Mouse (Mus musculus) heart, embryonic 15.5 days (tissue): Measurements from ENCODE around the gene Olfr213. TPM values are rescaled to one million over a fixed set of nuclear protein-coding genes. Genes with fewer than 3 reads are reported as not detected.
"Not testable (repeated sequence)": the region's sequence is repeated elsewhere in the genome, so short reads cannot be mapped to it uniquely, and the experiment has no call there.

Experiments
- ATAC-seq: fragments of 200-750 bp; cut with Nextera tagmentation; replicated peaks from 2 replicates; pipeline ENCODE4 v1.8.0; 2017; ENCODE audit warnings: low read depth, moderate TSS enrichment; ENCODE audit not compliant: insufficient number of reproducible peaks, insufficient read depth, low FRiP score
- H3K27ac ChIP-seq: fragments of 300-500 bp; sonication (generic); 2 replicates; pipeline ENCODE4 v1.5.1; 2015; ENCODE audit warnings: mild to moderate bottlenecking, inconsistent platforms
- H3K27me3 ChIP-seq: fragments of 300-500 bp; sonication (generic); 2 replicates; pipeline ENCODE4 v1.6.1; 2015; ENCODE audit warnings: inconsistent platforms
- H3K36me3 ChIP-seq: fragments of 300-500 bp; sonication (generic); 2 replicates; pipeline ENCODE4 v1.6.1; 2015; ENCODE audit warnings: mild to moderate bottlenecking, inconsistent platforms
- H3K4me1 ChIP-seq: fragments of 300-500 bp; sonication (generic); replicated peaks from 2 replicates; pipeline ENCODE4 v1.6.1; 2015; ENCODE audit warnings: inconsistent platforms
- H3K4me2 ChIP-seq: fragments of 300-500 bp; sonication (generic); 2 replicates; pipeline ENCODE4 v1.6.1; 2015; ENCODE audit warnings: inconsistent platforms, mild to moderate bottlenecking, moderate library complexity
- H3K4me3 ChIP-seq: fragments of 300-500 bp; sonication (generic); 2 replicates; pipeline ENCODE4 v1.5.1; 2015; ENCODE audit warnings: mild to moderate bottlenecking, inconsistent platforms
- H3K9ac ChIP-seq: fragments of 300-500 bp; sonication (generic); 2 replicates; pipeline ENCODE4 v1.6.1; 2015; ENCODE audit warnings: mild to moderate bottlenecking, inconsistent platforms
- H3K9me3 ChIP-seq: fragments of 300-500 bp; sonication (generic); replicated peaks from 2 replicates; pipeline ENCODE4 v1.6.1; 2016; ENCODE audit warnings: inconsistent platforms
- WGBS: fragments of 180-500 bp; shearing (Covaris S2); methylation state at CpG from one replicate; pipeline ENCODE4 v1.1.7; 2015; ENCODE audit warnings: mixed read lengths; 5-methylcytosine and 5-hydroxymethylcytosine counted together
- polyA plus RNA-seq: library from polyadenylated mRNA; unstranded; fragments of >200 nt; fragmentation: Nextera tagmentation; extraction: Ambion mirVana; gene quantifications from 2 replicates; pipeline ENCODE4 v1.2.1, GENCODE M21; 2015

Olfr213 gene
- polyA plus RNA-seq: not detected in 2 replicates

DNA sequence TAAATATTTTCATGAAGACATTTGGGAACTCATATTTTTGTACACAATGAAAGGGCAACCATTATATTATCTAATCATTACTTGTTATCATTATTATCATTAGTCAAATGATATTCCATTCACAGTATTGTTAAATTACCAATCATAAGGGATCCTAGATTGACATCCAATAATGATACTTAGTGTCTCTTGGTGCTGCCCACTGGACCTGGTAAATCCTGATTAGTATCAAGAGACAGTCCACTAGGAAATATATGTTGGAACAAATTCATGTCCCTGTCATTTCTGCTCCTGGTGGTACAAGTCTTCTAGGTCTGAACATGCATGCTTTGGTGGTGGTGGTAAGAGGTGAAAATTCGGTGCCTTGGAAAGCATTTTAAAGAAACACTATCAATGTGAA, at the start of gene Olfr213:
Gene Olfr213, plus strand, starts transcription at position 301 of the 400 bp plus-strand sequence.
- H3K4me3 ChIP-seq: no peak within 1 kb of the TSS

DNA sequence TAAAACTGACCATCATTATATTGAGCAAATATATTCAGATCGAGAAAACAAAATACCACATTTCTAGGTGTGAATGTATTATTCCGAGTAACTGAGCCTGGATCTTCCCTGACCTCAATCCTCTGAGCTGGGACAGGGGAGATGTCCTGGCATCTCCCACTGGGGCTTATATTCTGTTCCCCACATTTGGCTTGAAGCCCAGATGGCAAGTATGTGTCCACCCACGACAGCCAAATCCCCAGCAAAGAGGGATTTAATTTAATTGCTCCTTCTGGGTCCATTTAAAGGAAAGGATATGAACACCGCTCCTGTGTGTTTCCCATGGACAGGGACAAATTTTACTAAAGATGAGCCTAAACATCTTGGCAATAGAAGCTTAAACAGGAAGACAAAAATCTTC, 49.5 kb upstream of the Olfr213 start, which contains the start of gene Olfr211:
Gene Olfr211, plus strand, starts transcription at position 301 of the 400 bp plus-strand sequence.
- WGBS: 70% methylated on average over 4 of the region's 4 CpGs
- Histone ChIP-seq H3K36me3 (no peaks in the 10 kb centered on the region), H3K9me3 (no peaks in the 10 kb centered on the region), H3K9ac (no peak within 1 kb of the TSS), H3K4me3 (no peak within 1 kb of the TSS), H3K27ac (no peak within 1 kb of the TSS), H3K4me1 (no peaks in the 10 kb centered on the region), H3K4me2 (no peak within 1 kb of the TSS), H3K27me3 (no peaks in the 10 kb centered on the region)
- ATAC-seq: no peak

More for the DNA sequence above, at the start of gene Olfr213:
- H3K9ac ChIP-seq: no peak within 1 kb of the TSS
- ATAC-seq: no peak
- no peaks in the 10 kb centered on the region for H3K9me3 ChIP-seq
- no peaks in the 10 kb centered on the region for H3K36me3 ChIP-seq
- H3K4me2 ChIP-seq: no peak within 1 kb of the TSS
- WGBS: 97% methylated on average over 1 of the region's 1 CpGs
- H3K27me3 ChIP-seq: no peaks in the 10 kb centered on the region
- no peak within 1 kb of the TSS for H3K27ac ChIP-seq
- H3K4me1 ChIP-seq: no peaks in the 10 kb centered on the region

DNA sequence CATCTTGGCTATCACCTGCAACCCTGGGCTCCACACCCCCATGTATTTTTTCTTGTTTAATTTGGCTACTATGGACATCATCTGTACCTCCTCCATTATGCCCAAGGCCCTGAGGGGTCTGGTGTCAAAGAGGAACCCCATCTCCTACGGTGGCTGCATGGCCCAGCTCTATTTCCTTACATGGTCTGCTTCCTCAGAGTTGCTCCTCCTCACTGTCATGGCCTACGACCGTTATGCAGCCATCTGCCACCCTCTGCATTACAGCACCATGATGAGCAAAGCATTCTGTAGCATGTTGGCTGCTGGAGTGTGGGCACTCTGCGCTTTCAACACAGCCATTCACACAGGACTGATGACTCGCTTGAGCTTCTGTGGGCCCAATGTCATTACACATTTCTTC, 44.5 kb upstream of the Olfr213 start:
- no peak for ATAC-seq
- H3K4me2 ChIP-seq: no peak overlapping the region
- H3K27me3 ChIP-seq: no peaks in the 10 kb centered on the region
- H3K9ac ChIP-seq: no peak overlapping the region
- no peaks in the 10 kb centered on the region for H3K36me3 ChIP-seq
- H3K4me1 ChIP-seq: no peaks in the 10 kb centered on the region
- no peaks in the 10 kb centered on the region for H3K9me3 ChIP-seq
- H3K4me3 ChIP-seq: no peak overlapping the region
- no peak overlapping the region for H3K27ac ChIP-seq
- 73% methylated on average over 5 of the region's 5 CpGs for WGBS

DNA sequence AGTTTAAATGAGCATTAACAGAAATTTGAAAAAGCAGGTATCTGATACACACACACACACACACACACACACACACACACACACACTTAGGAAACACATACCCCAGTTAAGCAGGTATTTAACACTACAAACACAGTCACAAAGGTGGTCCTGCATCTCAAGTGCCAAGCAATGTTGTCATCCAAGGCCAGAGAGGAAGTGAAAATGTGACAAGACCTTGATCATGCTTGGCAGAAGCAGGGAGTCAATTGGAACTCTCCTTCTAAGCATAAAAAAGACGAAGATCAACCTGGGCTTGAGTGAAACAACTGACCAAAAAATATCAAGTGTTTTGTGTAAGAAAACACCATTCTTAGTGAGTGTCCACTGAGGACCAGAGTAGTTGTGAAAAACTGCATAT, 42.3 kb upstream of the Olfr213 start:
- no peaks in the 10 kb centered on the region for H3K9me3 ChIP-seq
- ATAC-seq: no peak
- 72% methylated on average over 1 of the region's 1 CpGs for WGBS

DNA sequence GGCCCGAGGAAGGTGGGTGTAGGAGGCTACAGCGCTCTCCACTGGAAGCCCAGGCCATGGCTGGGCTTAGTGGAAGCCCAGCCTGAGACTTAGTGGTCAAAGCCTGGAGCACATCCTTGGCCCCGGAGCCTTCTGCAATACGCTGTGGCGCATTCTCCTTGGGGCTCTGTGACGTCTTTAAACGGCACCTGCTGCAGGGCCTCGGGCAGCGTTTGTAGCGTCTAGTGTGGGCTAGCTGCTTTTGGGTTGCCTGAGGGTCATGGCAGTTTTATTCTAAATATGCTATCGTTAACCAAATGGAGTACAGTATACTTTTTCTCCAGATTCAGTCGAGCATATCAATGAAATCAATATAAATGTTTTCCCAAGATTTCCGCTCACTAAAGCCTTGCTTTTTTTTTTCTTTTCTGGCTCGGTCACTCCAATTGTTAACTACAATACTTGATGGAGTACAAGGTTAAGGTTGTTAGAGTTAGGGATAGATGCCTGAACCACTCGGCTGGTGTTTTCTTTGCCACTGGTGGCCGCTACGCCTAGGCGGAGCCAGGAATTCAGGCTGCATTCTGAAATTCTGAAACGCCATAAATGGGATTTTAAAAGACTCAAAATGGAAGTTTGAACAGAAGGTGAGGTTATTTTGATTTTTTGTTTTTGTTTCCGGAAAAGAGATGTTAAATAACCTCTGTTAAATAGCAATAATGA, 31.8 kb upstream of the Olfr213 start, which contains the start of gene Olfr212:
Gene Olfr212, plus strand, starts transcription at position 215 of the 702 bp plus-strand sequence.
- ATAC-seq, H3K4me1 ChIP-seq, H3K4me3 ChIP-seq, H3K4me2 ChIP-seq, H3K36me3 ChIP-seq, H3K9ac ChIP-seq, H3K27me3 ChIP-seq, H3K9me3 ChIP-seq, H3K27ac ChIP-seq: not testable (repeated sequence)
- WGBS: 90% methylated on average over 20 of the region's 20 CpGs

More for the DNA sequence above, 42.3 kb upstream of the Olfr213 start:
- Histone ChIP-seq H3K4me2 (no peak overlapping the region), H3K4me1 (no peaks in the 10 kb centered on the region), H3K4me3 (no peak overlapping the region), H3K36me3 (no peaks in the 10 kb centered on the region), H3K27ac (no peak overlapping the region), H3K27me3 (no peaks in the 10 kb centered on the region), H3K9ac (no peak overlapping the region)

DNA sequence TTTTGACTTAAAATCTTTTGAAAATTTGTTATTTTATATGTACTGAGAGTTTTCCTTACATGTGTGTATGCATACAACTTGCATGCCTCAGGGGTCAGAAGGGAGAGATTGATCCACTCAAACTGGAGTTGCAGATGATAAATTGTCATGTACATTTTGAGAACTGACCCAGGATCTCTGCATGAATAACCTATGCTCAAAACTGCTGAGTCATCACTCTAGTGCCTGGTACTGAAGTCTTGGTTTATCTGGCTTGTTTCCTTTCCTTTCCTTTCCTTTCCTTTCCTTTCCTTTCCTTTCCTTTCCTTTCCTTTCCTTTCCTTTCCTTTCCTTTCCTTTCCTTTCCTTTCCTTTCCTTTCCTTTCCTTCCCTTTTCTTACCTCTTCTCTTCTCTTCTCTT, 23.4 kb upstream of the Olfr213 start:
- H3K36me3 ChIP-seq: no peaks in the 10 kb centered on the region
- H3K27ac ChIP-seq: no peak overlapping the region

DNA sequence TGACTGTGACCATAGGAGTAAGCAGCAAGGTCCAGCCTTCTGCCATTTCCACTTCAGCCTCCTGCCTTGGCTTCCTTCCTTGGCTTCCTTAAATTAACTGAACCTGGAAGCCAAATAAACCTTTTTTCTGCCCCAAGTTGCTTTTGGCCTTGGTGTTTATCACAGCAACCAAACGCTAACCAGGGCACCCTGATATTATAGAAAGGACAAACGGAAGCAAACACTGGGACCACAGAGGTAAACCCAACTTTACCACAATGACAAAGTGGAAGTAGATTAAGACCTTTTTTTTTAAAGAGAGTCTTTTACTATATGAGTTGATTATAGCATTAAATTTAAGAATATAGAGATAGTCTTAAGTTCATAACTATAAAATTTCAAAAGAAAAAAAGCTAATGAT, 4.2 kb downstream of the Olfr213 start:
- 79% methylated on average over 2 of the region's 2 CpGs for WGBS
- no peak overlapping the region for H3K9ac ChIP-seq
- no peaks in the 10 kb centered on the region for H3K36me3 ChIP-seq
- H3K4me1 ChIP-seq: no peaks in the 10 kb centered on the region
- H3K4me2 ChIP-seq: no peak overlapping the region
- H3K27me3 ChIP-seq: no peaks in the 10 kb centered on the region
- ATAC-seq: no peak
- no peak overlapping the region for H3K27ac ChIP-seq
- no peak overlapping the region for H3K4me3 ChIP-seq
- H3K9me3 ChIP-seq: no peaks in the 10 kb centered on the region

More for the DNA sequence above, 23.4 kb upstream of the Olfr213 start:
- Histone ChIP-seq H3K9ac (no peak overlapping the region), H3K4me3 (no peak overlapping the region), H3K27me3 (no peaks in the 10 kb centered on the region), H3K4me1 (no peaks in the 10 kb centered on the region), H3K9me3 (no peaks in the 10 kb centered on the region), H3K4me2 (no peak overlapping the region)
- no peak for ATAC-seq

DNA sequence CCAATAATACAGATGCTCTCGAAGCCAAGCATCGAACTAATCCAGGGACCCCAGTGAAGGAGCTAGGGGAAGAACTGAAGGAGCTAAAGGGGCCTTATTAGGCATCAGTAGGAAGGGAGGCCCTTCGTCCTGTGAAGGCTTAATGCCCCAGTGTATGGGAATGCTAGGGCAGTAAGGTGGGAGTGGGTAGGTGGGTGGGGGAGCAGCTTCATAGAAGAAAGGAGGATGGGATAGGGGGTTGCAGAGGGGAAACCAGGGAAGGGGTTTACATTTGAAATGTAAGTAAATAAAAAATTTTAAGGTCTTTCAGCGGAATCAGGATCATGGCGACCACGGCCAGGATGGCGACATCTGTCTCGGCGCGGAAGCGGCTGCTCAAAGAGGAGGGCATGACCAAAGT, 12.6 kb downstream of the Olfr213 start, which contains the start of gene Gm5580:
Gene Gm5580, plus strand, starts transcription at position 301 of the 400 bp plus-strand sequence.
- ATAC-seq, H3K36me3 ChIP-seq, H3K4me1 ChIP-seq, H3K4me3 ChIP-seq, H3K27me3 ChIP-seq, H3K27ac ChIP-seq, H3K9ac ChIP-seq, H3K4me2 ChIP-seq, H3K9me3 ChIP-seq: not testable (repeated sequence)
- WGBS: 92% methylated on average over 11 of the region's 11 CpGs

DNA sequence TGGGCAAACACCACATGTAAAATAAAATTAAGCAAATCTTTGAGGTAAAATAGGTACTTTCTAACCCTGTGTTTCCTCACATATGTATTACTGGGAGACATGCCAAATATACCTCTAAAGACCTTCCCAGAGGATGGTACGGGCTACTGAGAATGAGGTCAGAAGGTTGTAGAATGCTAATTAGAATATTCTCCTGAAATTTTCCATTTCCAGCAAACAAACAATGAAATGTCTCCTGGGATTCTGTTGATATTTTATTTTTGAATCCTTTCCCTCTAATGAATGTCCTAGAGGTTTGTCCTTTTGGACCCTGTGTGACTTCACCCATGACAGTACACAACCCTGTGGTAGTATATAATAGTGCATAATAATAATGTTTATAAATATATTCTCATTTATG, 15.7 kb downstream of the Olfr213 start, which contains the start of gene Olfr214:
Gene Olfr214, plus strand, starts transcription at position 301 of the 400 bp plus-strand sequence.
- H3K4me3 ChIP-seq: no peak within 1 kb of the TSS
- H3K4me1 ChIP-seq: no peaks in the 10 kb centered on the region
- H3K36me3 ChIP-seq: no peaks in the 10 kb centered on the region
- no peaks in the 10 kb centered on the region for H3K27me3 ChIP-seq
- no peak for ATAC-seq
- no peak within 1 kb of the TSS for H3K27ac ChIP-seq
- whole genome bisulfite sequencing: 77% methylated on average over 1 of the region's 1 CpGs
- no peaks in the 10 kb centered on the region for H3K9me3 ChIP-seq
- no peak within 1 kb of the TSS for H3K9ac ChIP-seq
- H3K4me2 ChIP-seq: no peak within 1 kb of the TSS

DNA sequence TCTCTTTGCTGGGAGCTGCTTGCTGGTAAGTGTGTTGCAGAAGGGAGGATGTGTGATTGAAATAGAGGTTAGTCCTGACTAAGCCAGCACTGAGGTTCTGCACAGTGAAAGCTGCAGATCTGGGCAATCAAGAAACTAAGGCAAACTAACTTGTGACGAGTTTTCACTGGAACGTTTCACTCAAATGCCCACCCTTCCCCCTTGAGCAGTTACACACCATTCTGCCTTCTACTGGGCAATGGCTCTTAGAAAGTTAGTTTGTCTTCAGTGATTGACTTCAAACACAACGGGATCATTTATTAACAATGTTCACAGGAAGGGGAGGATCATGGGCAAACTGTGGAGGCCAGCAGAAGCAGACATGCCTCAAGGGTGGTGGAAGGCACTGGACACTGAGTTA, 16.7 kb downstream of the Olfr213 start:
- ATAC-seq: no peak
- Histone ChIP-seq H3K27ac (no peak overlapping the region), H3K4me3 (no peak overlapping the region), H3K9ac (no peak overlapping the region), H3K36me3 (no peaks in the 10 kb centered on the region), H3K27me3 (no peaks in the 10 kb centered on the region), H3K4me2 (no peak overlapping the region), H3K4me1 (no peaks in the 10 kb centered on the region), H3K9me3 (no peaks in the 10 kb centered on the region)
- 61% methylated on average over 3 of the region's 3 CpGs for WGBS

DNA sequence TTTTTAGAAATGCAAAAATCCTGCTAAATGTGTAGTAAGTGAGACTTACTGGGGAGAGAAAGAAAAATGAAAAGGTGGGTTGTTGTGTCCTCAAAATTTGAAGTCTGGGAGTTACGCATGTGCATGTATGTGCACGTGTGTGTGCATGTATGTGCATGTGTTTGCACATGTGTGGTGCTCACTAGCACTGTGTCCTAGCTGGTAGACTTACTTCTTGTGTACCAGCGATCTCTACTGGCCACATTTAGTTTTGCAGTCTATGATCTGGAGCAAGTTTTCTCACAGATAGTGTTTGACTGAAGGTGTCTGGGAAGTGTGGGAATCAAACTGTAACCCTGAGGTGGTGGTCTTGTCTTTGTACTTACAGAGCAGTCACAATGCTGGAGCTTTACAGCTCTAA, 31.6 kb downstream of the Olfr213 start:
- 32% methylated on average over 3 of the region's 3 CpGs for WGBS
- no peaks in the 10 kb centered on the region for H3K9me3 ChIP-seq
- no peaks in the 10 kb centered on the region for H3K27me3 ChIP-seq
- no peak overlapping the region for H3K4me2 ChIP-seq
- no peak for ATAC-seq
- no peak overlapping the region for H3K9ac ChIP-seq
- H3K4me1 ChIP-seq: no peaks in the 10 kb centered on the region
- no peaks in the 10 kb centered on the region for H3K36me3 ChIP-seq
- H3K27ac ChIP-seq: no peak overlapping the region
- H3K4me3 ChIP-seq: no peak overlapping the region

DNA sequence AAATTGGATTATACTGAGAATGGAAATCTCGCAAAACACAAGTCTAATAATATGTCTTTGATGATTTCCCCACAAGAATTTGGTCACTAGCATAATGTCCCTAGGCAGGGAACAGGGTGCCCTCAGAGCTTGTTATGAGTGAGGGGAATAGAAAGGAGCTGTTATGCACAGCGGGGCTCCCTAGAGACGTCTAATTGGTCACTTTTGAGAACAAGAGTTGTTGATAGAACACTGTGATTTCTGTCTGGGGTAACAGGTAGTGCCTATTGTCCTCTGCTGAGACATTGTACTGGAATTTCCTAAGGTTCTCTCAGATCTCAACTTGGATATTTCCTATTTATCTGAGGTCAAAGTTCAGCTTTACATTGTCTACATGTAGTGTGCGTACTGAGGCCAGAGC, 45.8 kb downstream of the Olfr213 start, which contains the start of gene Olfr215:
Gene Olfr215, minus strand, starts transcription at position 101 of the 400 bp plus-strand sequence.
- no peak for ATAC-seq
- WGBS: 71% methylated on average over 4 of the region's 4 CpGs
- H3K4me3 ChIP-seq: no peak within 1 kb of the TSS
- H3K27ac ChIP-seq: no peak within 1 kb of the TSS
- no peak within 1 kb of the TSS for H3K9ac ChIP-seq
- no peaks in the 10 kb centered on the region for H3K4me1 ChIP-seq
- H3K4me2 ChIP-seq: no peak within 1 kb of the TSS
- no peaks in the 10 kb centered on the region for H3K36me3 ChIP-seq
- H3K9me3 ChIP-seq: no peaks in the 10 kb centered on the region
- H3K27me3 ChIP-seq: no peaks in the 10 kb centered on the region
